24 mouse cellular contexts compared by ENCODE assay signal in genomic region chr1:93938415-93938814, GRCm38 (mm10). TPM values are rescaled to one million over a fixed set of nuclear protein-coding genes. Genes with fewer than 3 reads are reported as not detected.
"Had no signal": no experiment of that assay in that cellular context is flagged by ENCODE, and none has a peak within 500 bp of the region (broad histone marks: within the 10 kb centered on the region; RNA-seq: fewer than 3 reads in every experiment).

No protein-coding gene starts in this region.

RNA-seq across cellular contexts. Expression of gene Gal3st2b, which starts 20.3 kb away (rescaled TPM):
- total RNA-seq: hematopoietic stem cell, adult 5-6 weeks; hindbrain, postnatal 0 days; left cerebral cortex, adult 18-20 months had no signal
- polyA plus RNA-seq: heart, embryonic 10.5 days; heart, embryonic 11.5 days; heart, embryonic 13.5 days; heart, embryonic 14.5 days; heart, embryonic 15.5 days; hindbrain, embryonic 10.5 days; hindbrain, embryonic 11.5 days; hindbrain, embryonic 13.5 days; hindbrain, embryonic 15.5 days; inflammation-experienced regulatory T-cells, adult 6 months; intestine, embryonic 14.5 days; kidney, embryonic 14.5 days; kidney, embryonic 15.5 days; kidney, postnatal 0 days had no signal

RNA-seq across cellular contexts. Expression of gene Gal3st2c, which starts 51.9 kb away (rescaled TPM):
- total RNA-seq: hematopoietic stem cell, adult 5-6 weeks; hindbrain, postnatal 0 days had no signal
- polyA plus RNA-seq: heart, embryonic 10.5 days; heart, embryonic 11.5 days; heart, embryonic 12.5 days; heart, embryonic 13.5 days; hindbrain, embryonic 10.5 days; hindbrain, embryonic 11.5 days; hindbrain, embryonic 12.5 days; hindbrain, embryonic 13.5 days; hindbrain, embryonic 14.5 days; hindbrain, embryonic 15.5 days; hindbrain, embryonic 16.5 days; hindbrain, postnatal 0 days; intestine, embryonic 14.5 days; intestine, embryonic 16.5 days; kidney, adult 2 months; kidney, embryonic 14.5 days; kidney, embryonic 15.5 days; kidney, embryonic 16.5 days; kidney, postnatal 0 days had no signal
